Mouse (Mus musculus) cerebellum, adult 18-20 months (tissue): Measurements from ENCODE around the gene Cbx7.
"Not testable (repeated sequence)": the region's sequence is repeated elsewhere in the genome, so short reads cannot be mapped to it uniquely, and the experiment has no call there.

ENCODE experiments used
- DNase-seq, 2 experiments: peaks; one replicate each; pipeline ENCODE4 v3.0.0; 2021

Gene Cbx7

GRCm38 (mm10) chr15:79946790-79947189 is 24.1 kb downstream of the Cbx7 start:
- DNase-seq = no peak

- DNase-seq = peak; percentile 83 to 89
These were observed 24.9 kb downstream of the Cbx7 start for GRCm38 (mm10) chr15:79946022-79946421.

- no peak for DNase-seq
These were observed 26.0 kb downstream of the Cbx7 start for GRCm38 (mm10) chr15:79944948-79945347.

- DNase-seq = no peak
These were observed 27.3 kb downstream of the Cbx7 start for GRCm38 (mm10) chr15:79943584-79943983.

- no peak for DNase-seq
These were observed 28.4 kb downstream of the Cbx7 start for GRCm38 (mm10) chr15:79942541-79942940.

GRCm38 (mm10) chr15:79940932-79941331 is 30.0 kb downstream of the Cbx7 start:
- peak; percentile 53 to 67 for DNase-seq

GRCm38 (mm10) chr15:79939913-79940312 is 31.0 kb downstream of the Cbx7 start:
- DNase-seq = no peak

- DNase-seq = not testable (repeated sequence)
These were observed 31.4 kb downstream of the Cbx7 start for GRCm38 (mm10) chr15:79939501-79939900.

- no peak for DNase-seq
These were observed 31.9 kb downstream of the Cbx7 start for GRCm38 (mm10) chr15:79939020-79939419.

GRCm38 (mm10) chr15:79936374-79936751 is 34.6 kb downstream of the Cbx7 start:
- no peak for DNase-seq

GRCm38 (mm10) chr15:79935654-79936373 is 35.1 kb downstream of the Cbx7 start:
- no peak for DNase-seq

GRCm38 (mm10) chr15:79934776-79935175 is 36.1 kb downstream of the Cbx7 start:
- DNase-seq = no peak

GRCm38 (mm10) chr15:79933670-79934514 is 37.0 kb downstream of the Cbx7 start:
- no peak for DNase-seq

- no peak for DNase-seq
These were observed 37.8 kb downstream of the Cbx7 start for GRCm38 (mm10) chr15:79933052-79933669.

GRCm38 (mm10) chr15:79932323-79932987 is 38.5 kb downstream of the Cbx7 start:
- DNase-seq = peak; percentile 95 to 97

- peak in 1 of 2 experiments; percentile 43 for DNase-seq
These were observed 39.3 kb downstream of the Cbx7 start for GRCm38 (mm10) chr15:79931496-79932141.

GRCm38 (mm10) chr15:79929734-79930133 is 41.2 kb downstream of the Cbx7 start:
- no peak for DNase-seq

GRCm38 (mm10) chr15:79928736-79929135 is 42.2 kb downstream of the Cbx7 start:
- DNase-seq = no peak

- DNase-seq = no peak
These were observed 42.6 kb downstream of the Cbx7 start for GRCm38 (mm10) chr15:79928316-79928715.

GRCm38 (mm10) chr15:79927637-79928122 is 43.2 kb downstream of the Cbx7 start:
- DNase-seq = peak; percentile 95 to 96

- DNase-seq = peak; percentile 45 to 55
These were observed 44.0 kb downstream of the Cbx7 start for GRCm38 (mm10) chr15:79926856-79927416.

GRCm38 (mm10) chr15:79919787-79920186 is 51.1 kb downstream of the Cbx7 start:
- DNase-seq = no peak
